Mouse (Mus musculus): ENCODE results near the gene Rbbp4.
A peak's percentile ranks its signal among the peaks of the same experiment; 100 is the strongest.

Rbbp4 gene

DNA sequence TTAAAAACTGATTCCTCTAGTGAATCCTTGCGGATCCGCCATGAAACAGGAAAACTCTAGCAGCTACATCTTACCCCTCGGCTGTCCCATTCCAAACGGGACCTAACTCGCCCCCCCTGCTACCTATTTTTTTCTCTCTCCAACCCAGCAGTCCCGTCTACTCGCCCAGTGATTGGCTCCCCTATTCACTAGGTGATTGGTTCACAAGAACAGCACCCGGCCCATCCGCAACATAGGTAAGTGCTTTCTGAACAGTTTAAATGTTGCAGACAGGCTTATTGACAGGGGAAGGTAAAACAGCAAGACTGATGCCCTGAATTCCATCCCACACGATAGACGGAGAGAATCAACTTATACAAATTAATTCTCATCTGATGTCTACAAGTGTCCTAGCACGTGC is 18.0 kb upstream of the Rbbp4 start:
- no peak for DNase-seq (ENCODE audit: low read depth, low spot score)

DNA sequence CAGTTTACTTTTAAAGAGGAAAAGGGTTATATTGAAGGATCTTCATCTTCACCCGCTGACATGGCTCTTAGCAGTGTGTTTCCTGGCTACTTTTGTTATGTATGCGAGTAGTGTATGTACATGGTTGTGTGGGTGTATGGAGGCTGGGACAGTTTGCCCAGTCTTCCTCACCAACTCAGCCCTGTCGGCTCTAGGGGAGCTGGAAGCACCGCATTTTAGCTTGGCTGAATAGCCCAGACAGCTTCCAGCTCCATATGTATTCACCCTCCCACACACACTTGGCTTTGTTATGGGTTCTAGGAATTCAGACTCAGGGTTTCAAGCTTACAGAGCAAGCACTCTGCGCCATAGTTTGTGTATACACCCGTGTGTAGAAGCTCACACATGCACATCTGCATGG is 15.9 kb upstream of the Rbbp4 start:
- DNase-seq (ENCODE audit: low read depth, low spot score): no peak

DNA sequence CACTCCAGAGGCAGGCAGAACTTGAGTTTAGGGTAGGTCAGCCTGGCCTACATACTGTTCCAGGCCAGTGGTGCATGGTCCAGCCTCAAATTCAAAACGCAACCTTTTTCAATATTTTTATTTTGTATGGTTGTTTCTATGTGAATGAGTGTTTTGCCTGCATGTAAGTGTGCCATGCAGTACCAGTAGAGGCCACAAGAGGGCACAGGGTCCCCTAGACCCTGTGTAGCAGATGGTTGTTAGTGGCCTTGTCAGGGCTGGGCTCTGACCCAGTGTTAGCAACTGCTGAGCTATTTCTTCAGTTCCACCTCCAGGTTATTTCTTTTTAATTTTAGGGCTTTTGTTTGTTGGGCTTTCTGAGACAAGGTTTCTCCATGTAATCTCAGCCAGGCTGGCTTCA is 15.5 kb upstream of the Rbbp4 start:
- DNase-seq (ENCODE audit: low read depth, low spot score): peak; percentile 88

DNA sequence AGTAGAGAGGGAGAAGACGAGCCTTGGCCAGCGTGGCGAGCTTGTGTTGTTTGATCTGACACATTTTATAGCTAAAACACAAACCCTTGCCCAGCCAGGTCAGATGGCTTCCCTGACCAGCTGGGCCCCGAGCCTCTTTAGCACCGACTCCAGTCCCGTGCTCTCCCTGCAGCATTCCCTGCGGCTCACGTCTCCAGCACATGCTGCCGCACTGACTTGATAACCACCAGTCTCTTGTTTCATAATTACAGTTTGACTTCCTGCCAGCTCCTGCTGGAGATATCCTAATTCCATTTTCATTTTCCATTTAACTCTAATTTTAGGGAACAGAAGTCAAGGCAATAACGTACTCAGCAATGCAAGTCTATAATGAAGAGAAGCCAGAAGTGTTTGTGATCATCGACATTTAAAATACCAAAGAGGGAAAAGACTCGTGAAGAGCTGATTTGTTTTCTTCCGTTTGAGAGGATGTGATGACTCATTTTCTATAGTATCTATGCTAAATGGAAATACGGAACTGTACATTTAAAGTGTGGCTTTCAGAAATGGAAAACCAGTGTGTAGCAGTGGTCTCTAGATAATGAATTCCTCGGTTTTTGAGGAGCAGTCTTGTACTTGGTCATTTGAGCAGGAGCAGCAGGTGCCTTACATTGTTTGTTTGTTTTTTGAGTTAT is 11.4 kb upstream of the Rbbp4 start:
- no peak for DNase-seq (ENCODE audit: low read depth, low spot score)

DNA sequence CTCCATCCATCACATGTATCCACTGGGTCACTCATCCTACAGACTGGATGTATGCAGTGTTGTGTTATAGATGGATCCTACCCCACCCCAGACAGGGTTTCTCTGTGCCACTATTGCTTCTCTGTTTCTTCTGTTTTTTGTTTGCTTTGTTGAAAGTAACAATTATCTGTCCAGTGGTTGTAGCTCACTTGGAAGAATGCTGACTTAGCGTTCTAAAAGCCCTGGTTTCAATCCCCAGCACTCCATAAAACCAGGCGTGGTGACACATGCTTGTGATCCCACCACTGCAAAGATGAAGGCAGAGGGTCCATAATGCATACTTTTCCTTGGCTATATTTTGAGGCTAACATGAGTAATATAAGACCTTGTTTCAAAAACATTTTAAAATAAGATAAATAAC is 7.5 kb upstream of the Rbbp4 start:
- no peak for DNase-seq (ENCODE audit: low read depth, low spot score)

DNA sequence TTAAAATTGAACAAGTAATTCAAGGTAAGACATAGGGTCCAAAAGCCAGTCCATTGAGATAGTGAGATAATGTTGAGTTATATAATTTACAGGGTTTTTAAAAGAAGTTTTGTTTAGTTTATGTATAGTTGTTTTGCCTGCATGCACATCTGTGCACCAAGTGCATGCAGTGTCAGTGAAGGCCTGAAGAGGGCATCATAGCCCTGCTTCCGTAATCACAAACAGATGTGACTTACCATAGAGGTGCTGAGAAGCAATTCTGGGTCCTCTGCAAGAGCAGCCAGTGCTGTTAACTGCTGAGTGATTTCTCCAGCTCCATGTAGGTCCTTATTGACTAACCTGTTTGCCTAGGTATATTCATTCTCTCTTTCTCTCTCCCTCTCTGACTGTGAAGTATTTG is 6.7 kb upstream of the Rbbp4 start:
- DNase-seq (ENCODE audit: low read depth, low spot score): peak; percentile 11

DNA sequence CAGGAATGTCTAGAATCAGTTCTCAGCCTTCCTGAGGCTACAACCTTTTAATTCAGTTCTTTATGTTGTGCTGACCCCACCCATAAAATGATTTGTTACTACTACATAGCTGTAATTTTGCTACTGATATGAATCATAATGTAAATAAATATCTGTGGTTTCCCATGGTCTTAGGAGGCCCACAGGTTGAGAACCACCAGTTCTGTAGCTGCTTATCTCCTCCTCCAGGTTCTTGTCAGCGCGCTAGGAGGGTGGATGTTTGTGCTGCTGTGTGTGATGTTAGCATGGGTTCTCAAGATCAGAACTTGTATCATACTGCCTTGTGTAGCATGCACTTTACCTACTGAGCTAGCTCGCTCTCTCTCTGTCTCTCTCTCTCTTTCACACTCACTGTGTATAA is 4.6 kb upstream of the Rbbp4 start:
- no peak for DNase-seq (ENCODE audit: low read depth, low spot score)

DNA sequence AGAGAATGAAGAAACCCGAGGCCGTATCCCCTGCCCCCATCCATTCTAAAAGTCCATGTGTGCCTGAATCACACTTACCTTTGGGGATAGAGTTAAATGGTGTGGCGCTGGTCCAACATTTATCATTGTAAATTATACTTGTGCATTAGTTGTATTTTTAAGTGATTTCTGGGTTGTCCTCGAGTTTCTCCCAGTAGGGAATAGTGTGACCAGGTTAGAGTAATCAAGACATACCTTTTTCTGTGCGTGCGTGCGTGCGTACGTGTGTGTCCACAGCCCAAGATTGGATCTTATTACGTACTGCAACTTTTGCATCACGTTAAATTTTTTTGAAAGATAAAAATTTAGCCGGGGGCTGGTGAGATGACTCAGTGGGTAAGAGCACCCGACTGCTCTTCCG is 1.1 kb upstream of the Rbbp4 start:
- DNase-seq (ENCODE audit: low read depth, low spot score): no peak

DNA sequence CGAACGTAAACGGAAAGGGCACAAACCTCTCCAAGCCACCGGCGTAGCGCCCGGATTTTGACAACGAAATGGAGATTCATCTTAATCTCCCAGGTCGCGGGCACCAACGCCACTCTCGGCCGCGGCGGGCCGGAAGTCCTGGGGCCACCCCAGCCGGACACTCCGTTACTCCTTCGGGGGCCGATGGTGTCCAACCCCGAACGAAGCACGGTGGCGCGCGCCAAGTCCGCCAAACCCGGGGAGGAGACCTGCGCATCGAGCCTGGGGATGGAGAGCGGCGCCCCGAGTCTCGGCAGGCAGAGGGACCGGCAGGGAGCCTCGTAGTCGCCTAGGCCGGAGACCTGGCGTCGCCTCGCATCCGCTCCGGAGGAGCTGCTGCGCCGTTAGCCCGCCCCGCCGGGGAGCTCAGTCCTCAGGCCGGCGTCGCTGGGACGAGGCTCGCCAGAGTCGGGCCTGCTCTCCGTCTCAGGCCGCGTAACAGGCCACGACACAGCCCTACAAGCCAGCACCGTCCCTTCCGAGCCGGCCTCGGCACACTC is 424 bp downstream of the Rbbp4 start:
- DNase-seq (ENCODE audit: low read depth, low spot score): peak; percentile 27

DNA sequence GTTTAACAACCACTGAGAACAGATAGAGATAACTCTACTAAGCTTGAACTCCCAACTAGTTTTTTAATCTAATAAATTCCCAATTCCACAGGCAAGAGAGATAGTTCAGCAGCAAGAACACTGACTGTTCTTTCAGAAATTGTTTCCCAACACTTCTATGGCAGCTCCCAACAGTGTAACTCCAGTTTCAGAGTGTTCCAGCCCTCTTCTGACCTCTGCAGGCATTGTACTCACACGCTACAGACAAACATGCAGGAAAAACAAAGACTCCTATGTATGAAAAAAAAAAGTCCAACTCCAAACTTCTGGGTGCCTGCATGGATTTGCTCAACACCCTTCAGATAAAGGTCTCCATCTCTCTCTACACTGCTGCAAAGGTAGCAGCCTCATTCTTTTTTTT is 2.3 kb downstream of the Rbbp4 start:
- DNase-seq (ENCODE audit: low read depth, low spot score): no peak

DNA sequence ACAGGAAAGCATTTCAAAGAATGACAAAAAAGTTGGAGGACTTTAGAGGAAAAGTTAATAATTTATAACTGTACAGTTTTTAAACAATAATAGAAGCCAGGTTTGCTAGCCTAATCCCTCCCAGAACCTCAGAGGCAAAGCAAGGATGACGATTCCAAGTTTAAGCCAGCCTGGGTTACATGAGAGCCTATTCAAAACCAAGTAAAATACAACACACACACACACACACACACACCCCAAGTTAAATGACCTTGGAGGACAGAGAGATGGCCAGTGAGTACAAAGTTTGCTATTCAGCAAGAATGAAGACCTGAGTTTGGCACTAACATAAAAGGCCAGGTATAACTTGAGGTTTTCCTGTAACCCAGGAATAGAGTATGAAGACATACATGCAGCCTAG is 9.0 kb downstream of the Rbbp4 start:
- DNase-seq (ENCODE audit: low read depth, low spot score): no peak

DNA sequence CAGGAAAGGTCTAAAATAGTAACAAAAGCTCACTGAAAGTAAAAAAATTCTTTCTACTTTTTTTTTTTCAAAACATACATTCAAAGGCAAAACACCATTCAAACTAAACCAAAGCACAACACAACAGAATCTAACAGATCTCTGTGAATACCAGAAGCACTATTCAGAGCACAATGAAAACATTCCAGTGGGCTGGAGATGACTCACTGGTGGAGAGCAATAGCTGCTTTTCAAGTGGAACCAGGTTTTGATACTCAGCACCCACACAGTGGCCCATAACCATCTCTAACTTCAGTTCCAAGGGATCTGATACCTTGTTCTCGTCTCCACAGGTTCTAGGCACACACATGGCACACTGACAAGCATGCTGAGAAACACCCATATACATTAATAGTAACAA is 10.4 kb downstream of the Rbbp4 start:
- DNase-seq (ENCODE audit: low read depth, low spot score): no peak

DNA sequence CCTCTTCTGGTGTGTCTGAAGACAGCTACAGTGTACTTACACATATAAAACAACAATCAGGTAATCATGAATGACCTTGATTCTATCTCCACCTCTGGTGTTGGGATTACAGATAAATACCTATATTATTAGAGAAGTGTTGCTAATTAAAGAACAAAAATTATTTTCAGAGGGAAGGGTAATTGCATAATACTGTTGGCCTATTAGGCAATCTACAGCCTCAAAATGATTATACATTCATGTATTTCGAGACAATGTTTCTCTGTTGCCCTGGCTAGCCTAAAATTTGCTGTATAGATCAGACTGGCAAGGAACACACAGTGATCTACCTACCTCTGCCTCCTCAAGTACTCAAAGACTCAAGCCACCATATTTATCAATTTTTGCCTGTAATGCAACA is 11.7 kb downstream of the Rbbp4 start:
- DNase-seq (ENCODE audit: low read depth, low spot score): no peak

DNA sequence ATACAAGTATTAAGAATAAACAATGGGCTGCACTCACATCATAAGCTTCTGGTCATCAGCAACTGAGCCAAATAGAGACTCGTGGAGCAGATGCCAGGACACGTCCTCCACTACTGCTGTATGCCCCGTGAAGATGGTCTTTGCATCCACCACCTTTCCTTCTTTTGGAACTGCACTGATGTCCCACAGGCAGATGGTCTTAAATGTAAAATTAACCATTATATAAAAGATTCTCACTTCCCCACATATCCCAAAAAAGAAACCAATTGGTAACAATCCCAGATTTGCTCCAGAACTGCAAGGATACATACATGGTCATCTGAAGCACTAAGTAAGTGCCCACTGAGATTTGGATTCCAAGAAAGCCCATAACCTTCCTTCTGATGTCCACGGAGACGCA is 13.1 kb downstream of the Rbbp4 start:
- no peak for DNase-seq (ENCODE audit: low read depth, low spot score)

DNA sequence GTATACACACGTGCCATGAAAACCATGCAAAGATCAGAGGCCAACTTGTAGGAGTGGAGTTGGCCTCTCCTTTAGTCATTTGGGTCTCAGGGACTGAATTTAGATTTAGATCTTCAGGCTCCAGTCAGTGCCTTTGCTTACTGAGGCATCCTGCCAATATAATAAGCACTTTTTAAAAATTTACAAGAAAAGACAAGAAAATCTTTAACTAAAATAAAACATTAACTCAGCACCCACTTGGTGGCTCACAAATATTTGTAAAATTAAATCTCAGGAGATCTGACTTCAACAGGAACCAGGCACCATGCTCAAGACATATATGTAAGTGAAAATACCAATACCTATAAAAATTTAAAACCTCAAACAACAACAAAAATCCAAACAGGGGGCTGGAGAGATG is 14.3 kb downstream of the Rbbp4 start:
- no peak for DNase-seq (ENCODE audit: low read depth, low spot score)

DNA sequence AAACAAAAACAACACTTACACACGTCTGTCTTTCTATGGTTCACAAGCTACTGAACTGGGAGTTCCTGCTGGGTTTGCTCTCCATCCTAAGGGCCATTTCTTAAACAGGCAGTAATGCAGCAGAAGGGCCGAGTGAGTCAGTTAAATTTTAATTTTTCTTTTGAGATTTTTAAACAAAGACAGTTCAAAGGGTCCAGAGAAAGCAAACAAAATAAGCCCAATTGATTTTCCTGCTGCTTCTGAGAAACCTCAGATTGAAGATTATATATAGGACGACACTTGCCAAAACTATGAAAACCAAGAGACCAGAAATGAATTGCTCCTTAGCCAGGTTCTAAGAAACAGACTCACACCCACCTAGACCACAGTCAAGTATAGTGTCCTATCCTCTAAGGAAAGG is 21.3 kb downstream of the Rbbp4 start:
- no peak for DNase-seq (ENCODE audit: low read depth, low spot score)

DNA sequence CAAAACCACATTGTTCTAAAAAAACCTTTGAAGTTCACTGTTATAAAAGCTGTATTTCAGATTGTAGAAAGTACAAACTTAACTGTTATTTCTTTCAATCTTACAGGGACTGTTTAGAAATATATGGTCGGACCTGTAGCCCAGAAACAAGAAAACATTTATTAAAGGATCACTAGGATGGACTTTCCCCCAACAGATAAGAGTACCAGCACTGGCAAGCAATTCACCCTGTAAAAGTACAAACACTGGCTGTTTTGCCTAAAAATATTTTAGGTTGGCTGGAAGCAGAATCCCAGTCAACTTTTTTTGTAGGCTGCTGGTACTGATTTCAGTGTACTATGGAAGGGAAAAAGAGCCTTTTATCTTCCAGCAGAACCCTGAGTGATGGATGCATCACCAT is 27.2 kb downstream of the Rbbp4 start:
- DNase-seq (ENCODE audit: low read depth, low spot score): no peak

DNA sequence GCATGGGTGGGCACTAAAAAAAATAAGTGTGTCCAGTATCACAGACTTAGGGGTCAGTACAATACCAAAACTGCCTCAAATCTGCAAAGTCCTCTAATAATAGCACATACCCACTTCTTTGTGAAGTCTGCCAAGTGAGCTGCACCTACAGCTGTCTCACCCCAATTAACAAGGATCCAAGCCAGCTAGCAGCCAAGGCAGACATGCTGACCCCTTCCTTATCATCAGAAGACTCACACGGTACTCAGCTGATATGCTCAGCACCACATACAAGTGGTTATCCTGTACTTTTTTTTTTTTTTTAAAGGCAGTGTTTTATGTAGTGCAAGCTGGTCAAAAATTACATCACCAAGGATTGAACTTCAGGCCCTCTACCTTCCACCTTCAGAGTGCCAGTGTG is 30.9 kb downstream of the Rbbp4 start:
- DNase-seq (ENCODE audit: low read depth, low spot score): no peak

DNA sequence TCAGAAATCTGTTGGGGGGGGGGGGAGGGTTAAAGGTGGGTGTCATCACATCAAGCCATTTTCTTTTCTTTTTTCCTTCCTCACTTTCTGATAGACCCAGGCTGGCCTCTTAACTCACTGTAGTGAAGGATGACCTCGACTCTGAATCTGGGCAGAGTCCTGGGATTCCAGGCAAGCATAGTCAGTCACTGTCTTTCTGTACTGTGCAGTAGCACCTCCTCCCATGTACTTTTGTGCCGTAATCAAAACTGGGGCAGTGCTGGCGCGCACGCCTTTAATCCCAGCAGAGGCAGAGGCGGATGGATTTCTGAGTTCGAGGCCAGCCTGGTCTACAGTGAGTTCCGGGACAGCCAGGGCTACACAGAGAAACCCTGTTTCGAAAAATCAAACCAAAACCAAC is 31.4 kb downstream of the Rbbp4 start:
- DNase-seq (ENCODE audit: low read depth, low spot score): no peak

DNA sequence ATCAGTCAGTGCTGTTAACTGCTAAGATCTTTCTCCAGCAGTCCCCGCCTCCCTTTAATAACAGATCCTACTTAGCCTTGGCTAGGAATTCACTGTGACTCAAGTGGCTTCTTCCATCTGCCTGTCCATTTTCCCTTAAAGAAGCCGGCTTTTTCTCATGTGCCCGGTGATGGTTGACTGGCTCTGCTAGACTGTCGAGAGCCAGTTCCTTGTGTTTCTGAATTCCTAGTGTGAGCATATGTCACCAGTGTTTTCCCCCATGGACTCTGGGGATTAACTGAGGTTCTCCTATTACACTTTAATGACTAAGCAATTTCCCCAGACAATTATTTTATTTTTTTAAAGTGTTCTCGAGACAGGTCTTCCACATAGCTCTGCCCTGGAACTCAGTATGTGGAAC is 31.8 kb downstream of the Rbbp4 start:
- no peak for DNase-seq (ENCODE audit: low read depth, low spot score)

DNA sequence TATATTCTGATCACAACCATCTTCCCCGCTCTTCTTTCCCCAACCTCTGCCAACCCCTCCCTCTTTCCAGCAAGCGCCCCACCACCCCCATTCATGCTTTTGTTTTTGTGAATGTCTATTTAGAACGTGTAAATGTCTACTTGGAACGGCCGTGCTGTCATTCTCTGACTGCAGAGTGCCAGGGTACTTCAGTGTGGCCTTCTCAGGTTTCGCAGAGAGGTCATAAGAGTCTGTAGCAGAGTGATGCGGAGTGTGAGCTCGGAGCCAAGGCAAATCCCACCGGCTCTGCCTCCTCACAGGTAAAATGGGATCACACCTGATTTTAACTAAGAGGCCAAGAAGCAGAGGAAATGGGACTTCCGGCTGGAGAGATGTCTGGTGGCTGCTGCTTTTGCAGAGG is 36.0 kb downstream of the Rbbp4 start:
- no peak for DNase-seq (ENCODE audit: low read depth, low spot score)

DNA sequence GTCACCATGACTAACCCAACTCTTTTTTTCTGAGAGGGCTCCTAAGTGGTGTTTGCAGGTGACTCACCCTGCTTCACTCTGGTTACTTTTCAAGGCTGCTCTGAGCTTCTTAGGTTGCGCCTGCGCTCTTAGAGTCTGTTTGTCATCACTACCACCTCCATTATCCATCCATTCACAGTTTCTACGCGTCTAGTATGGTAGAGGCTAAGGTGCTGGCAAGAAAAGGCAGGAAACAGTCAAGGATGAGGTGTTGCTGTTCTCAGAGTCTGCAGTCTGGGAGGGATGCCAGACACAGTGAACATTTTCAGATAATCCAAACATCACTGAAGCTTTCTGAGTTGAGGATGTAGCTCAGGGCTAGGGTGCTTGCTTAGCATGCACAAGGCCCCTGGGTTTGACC is 37.4 kb downstream of the Rbbp4 start:
- no peak for DNase-seq (ENCODE audit: low read depth, low spot score)

DNA sequence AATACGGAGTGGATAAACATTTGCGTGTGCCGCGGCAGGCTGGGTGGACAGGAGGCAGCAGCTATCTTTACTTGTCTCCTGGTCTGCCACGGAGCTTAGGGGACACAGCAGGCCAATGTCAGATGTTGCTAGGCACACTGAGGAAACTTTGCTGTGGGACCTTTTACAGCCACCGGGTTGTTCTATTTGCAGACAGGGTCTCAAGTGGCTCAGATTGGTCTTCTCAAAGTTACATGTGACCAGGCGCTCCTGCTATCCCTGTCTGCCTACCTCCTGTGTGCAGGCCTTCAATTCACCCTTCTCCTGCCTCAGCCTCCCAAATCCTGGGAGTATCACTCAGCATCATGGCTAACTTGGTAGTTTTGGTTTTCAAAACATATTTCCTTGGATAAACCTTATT is 39.1 kb downstream of the Rbbp4 start:
- no peak for DNase-seq (ENCODE audit: low read depth, low spot score)

DNA sequence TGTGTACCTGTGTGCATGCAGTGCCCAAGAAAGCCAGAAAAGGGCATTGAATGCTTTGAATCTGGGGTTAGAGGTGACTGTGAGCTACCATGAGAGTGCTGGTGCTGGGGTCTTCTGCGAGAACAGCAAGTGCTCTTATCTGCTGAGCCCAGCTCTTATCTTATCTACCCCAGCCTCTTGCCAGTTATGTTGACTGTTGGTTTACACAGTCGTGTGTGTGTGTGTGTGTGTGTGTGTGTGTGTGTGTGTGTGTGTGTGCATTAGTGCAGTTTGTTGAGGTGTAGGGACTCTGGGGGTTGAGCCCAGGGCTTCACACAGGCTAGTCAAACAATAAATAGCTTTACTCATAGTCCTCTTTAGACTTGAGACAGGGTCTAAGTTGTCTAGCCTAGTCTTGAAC is 40.0 kb downstream of the Rbbp4 start:
- no peak for DNase-seq (ENCODE audit: low read depth, low spot score)
